Mouse (Mus musculus) heart, embryonic 13.5 days (tissue): ENCODE data around the gene Tmem131l. TPM values are rescaled to one million over a fixed set of nuclear protein-coding genes. Genes with fewer than 3 reads are reported as not detected.

ENCODE experiments used
- ATAC-seq: fragments of 200-750 bp; cut with Nextera tagmentation; 2 replicates; pipeline ENCODE4 v1.8.0; 2017; ENCODE audit warnings: moderate TSS enrichment; ENCODE audit not compliant: insufficient number of reproducible peaks, low FRiP score, low TSS enrichment; ENCODE audit errors: extremely low read depth
- H3K27ac ChIP-seq: fragments of 300-500 bp; sonication (generic); replicated peaks from 2 replicates; pipeline ENCODE4 v1.5.1; 2015; ENCODE audit warnings: moderate library complexity, mild to moderate bottlenecking, inconsistent platforms
- H3K27me3 ChIP-seq: fragments of 300-500 bp; sonication (generic); replicated peaks from 2 replicates; pipeline ENCODE4 v1.6.1; 2015; ENCODE audit warnings: mild to moderate bottlenecking, inconsistent platforms
- H3K36me3 ChIP-seq: fragments of 300-500 bp; sonication (generic); 2 replicates; pipeline ENCODE4 v1.6.1; 2015; ENCODE audit warnings: mild to moderate bottlenecking, inconsistent platforms
- H3K4me1 ChIP-seq: fragments of 300-500 bp; sonication (generic); 2 replicates; pipeline ENCODE4 v1.6.1; 2015; ENCODE audit warnings: inconsistent platforms
- H3K4me2 ChIP-seq: fragments of 300-500 bp; sonication (generic); 2 replicates; pipeline ENCODE4 v1.6.1; 2015; ENCODE audit warnings: inconsistent platforms, mild to moderate bottlenecking, moderate library complexity
- H3K4me3 ChIP-seq: fragments of 300-500 bp; sonication (generic); 2 replicates; pipeline ENCODE4 v1.5.1; 2015; ENCODE audit warnings: moderate library complexity, mild to moderate bottlenecking, inconsistent platforms
- H3K9ac ChIP-seq: fragments of 300-500 bp; sonication (generic); 2 replicates; pipeline ENCODE4 v1.6.1; 2015; ENCODE audit warnings: inconsistent platforms, mild to moderate bottlenecking, moderate library complexity
- H3K9me3 ChIP-seq: fragments of 300-500 bp; sonication (generic); 2 replicates; pipeline ENCODE4 v1.6.1; 2016; ENCODE audit warnings: inconsistent platforms
- WGBS: fragments of 180-500 bp; shearing (Covaris S2); methylation state at CpG from one replicate; pipeline ENCODE4 v1.1.7; 2015; ENCODE audit warnings: mixed read lengths; 5-methylcytosine and 5-hydroxymethylcytosine counted together
- polyA plus RNA-seq: library from polyadenylated mRNA; unstranded; fragments of >200 nt; fragmentation: Nextera tagmentation; extraction: Ambion mirVana; gene quantifications from 2 replicates; pipeline ENCODE4 v1.2.1, GENCODE M21; 2015

Tmem131l gene
- polyA plus RNA-seq, 1 experiment from 2014 or later = 24.0 TPM

DNA sequence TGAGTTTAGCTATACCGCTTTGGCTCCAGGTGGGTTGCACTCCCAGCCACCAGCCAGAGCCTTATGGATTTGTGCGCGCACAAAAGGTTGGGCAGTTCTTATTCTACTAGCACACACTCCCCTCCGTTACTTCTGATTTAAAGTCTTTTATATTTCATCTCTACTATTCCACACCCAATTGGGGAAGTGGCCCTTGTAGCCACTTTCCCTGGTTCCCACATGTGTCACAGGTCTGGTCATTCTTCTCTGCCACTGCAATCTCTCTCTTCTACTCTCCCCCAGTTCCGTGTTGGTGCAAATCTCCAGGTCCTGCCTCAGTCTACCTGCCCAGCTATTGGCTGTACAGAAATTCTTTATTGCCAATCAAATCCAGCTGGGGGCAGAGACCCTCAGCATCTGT lies 184.3 kb downstream of the Tmem131l start:
- H3K36me3 ChIP-seq = no peaks in the 10 kb centered on the region
- WGBS = 81% methylated on average over 5 of the region's 5 CpGs

DNA sequence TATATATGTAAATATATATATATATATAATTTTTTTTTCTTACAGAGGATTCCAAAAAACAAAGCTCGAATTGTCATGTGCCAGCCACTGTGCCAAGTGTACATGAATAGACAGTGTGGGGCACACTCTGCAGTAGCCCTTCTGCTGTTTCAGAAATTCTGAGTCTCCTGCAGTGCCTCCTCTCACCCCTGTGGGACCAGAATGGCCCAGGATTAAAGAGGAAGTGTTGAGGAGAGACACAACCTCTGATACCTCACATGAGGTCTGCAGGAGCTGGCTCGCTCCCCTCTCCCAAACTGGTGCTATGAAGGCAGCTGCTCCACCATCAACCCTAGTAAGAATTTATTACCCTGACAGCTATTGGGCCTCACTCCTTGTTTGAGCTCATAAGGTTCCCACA lies 190.6 kb downstream of the Tmem131l start:
- Histone ChIP-seq H3K9me3 (no peaks in the 10 kb centered on the region), H3K9ac (no peak overlapping the region), H3K4me3 (no peak overlapping the region), H3K4me2 (no peak overlapping the region), H3K27ac (no peak overlapping the region), H3K27me3 (no peaks in the 10 kb centered on the region), H3K4me1 (peaks cover 7% of the 10 kb centered on the region; the same call in 1 of the 2 replicates), H3K36me3 (no peaks in the 10 kb centered on the region)
- ATAC-seq = no peak
- 77% methylated on average over 2 of the region's 2 CpGs for WGBS

More for the DNA sequence above, 184.3 kb downstream of the Tmem131l start:
- Histone ChIP-seq H3K9ac (no peak overlapping the region), H3K27ac (no peak overlapping the region), H3K9me3 (no peaks in the 10 kb centered on the region), H3K4me1 (no peaks in the 10 kb centered on the region), H3K4me2 (no peak overlapping the region), H3K4me3 (no peak overlapping the region), H3K27me3 (no peaks in the 10 kb centered on the region)
- ATAC-seq = no peak

Other genes with a start within 250 kb of the Tmem131l start
- gene Tlr2, start 198.4 kb downstream of the Tmem131l start, polyA plus RNA-seq = 2.6 and 3.4 TPM in 2 replicates
- gene Mnd1, start 115.6 kb upstream of the Tmem131l start, polyA plus RNA-seq = 7.6 and 9.2 TPM in 2 replicates
- gene Gm6525, start 133.9 kb upstream of the Tmem131l start, polyA plus RNA-seq = 0.24 and 0.28 TPM in 2 replicates